Mouse (Mus musculus): Measurements from ENCODE around the gene Clk1. TPM values are rescaled to one million over a fixed set of nuclear protein-coding genes. Genes with fewer than 3 reads are reported as not detected.
A peak's percentile ranks its signal among the peaks of the same experiment; 100 is the strongest.
"Not testable (repeated sequence)": the region's sequence is repeated elsewhere in the genome, so short reads cannot be mapped to it uniquely, and the experiment has no call there.

The Clk1 gene
- polyA plus RNA-seq, 1 experiment from 2014 or later: 151 TPM

- no peak overlapping the region for H3K4me2 ChIP-seq (ENCODE audit: low read length)
- 88% methylated on average over 3 of the region's 3 CpGs for WGBS
- no peak overlapping the region for H3K4me3 ChIP-seq (ENCODE audit: low read length)
- peaks cover 19% of the 10 kb centered on the region for H3K4me1 ChIP-seq (ENCODE audit: control insufficient read depth, insufficient read depth, low read depth, low read length)
- ATAC-seq: no peak
- H3K9ac ChIP-seq (ENCODE audit: low read depth, low read length): no peak overlapping the region
- H3K27me3 ChIP-seq (replicated peaks; ENCODE audit: control insufficient read depth, insufficient read depth, low read length): no peaks in the 10 kb centered on the region
- H3K9me3 ChIP-seq (ENCODE audit: control insufficient read depth, low read length): no peaks in the 10 kb centered on the region
- no peak overlapping the region for H3K27ac ChIP-seq (ENCODE audit: low read depth, low read length)
- H3K36me3 ChIP-seq (ENCODE audit: control insufficient read depth, insufficient read depth, low read length): peaks cover 35% of the 10 kb centered on the region
Observed at GRCm38 (mm10) chr1:58395341-58395740, 28.5 kb downstream of the Clk1 start.

- H3K27me3 ChIP-seq (replicated peaks; ENCODE audit: control insufficient read depth, insufficient read depth, low read length): no peaks in the 10 kb centered on the region
- peak; percentile 64 for ATAC-seq
- no peaks in the 10 kb centered on the region for H3K9me3 ChIP-seq (ENCODE audit: control insufficient read depth, low read length)
- peaks cover 19% of the 10 kb centered on the region for H3K4me1 ChIP-seq (ENCODE audit: control insufficient read depth, insufficient read depth, low read depth, low read length)
- peak overlapping the region; percentile 81 for H3K4me2 ChIP-seq (ENCODE audit: low read length)
- H3K36me3 ChIP-seq (ENCODE audit: control insufficient read depth, insufficient read depth, low read length): peaks cover 25% of the 10 kb centered on the region
- peak overlapping the region; percentile 94 for H3K4me3 ChIP-seq (ENCODE audit: low read length)
- H3K27ac ChIP-seq (ENCODE audit: low read depth, low read length): peak overlapping the region; percentile 96
- 1% methylated on average over 51 of the region's 90 CpGs for WGBS
- peak overlapping the region; percentile 77 for H3K9ac ChIP-seq (ENCODE audit: low read depth, low read length)
Observed at GRCm38 (mm10) chr1:58393284-58394195, 30.3 kb downstream of the Clk1 start.

GRCm38 (mm10) chr1:58392652-58393283 is 31.1 kb downstream of the Clk1 start, which contains the start of gene Bzw1:
Bzw1 (plus strand) TSS chr1:58392898.
- WGBS: under 1% methylated on average over 45 of the region's 61 CpGs
- peak; percentile 98 for ATAC-seq

GRCm38 (mm10) chr1:58392268-58392651 is 31.6 kb downstream of the Clk1 start:
- Histone ChIP-seq H3K27me3 (replicated peaks; ENCODE audit: control insufficient read depth, insufficient read depth, low read length) (no peaks in the 10 kb centered on the region), H3K9ac (ENCODE audit: low read depth, low read length) (peak overlapping the region; percentile 77), H3K36me3 (ENCODE audit: control insufficient read depth, insufficient read depth, low read length) (peaks cover 15% of the 10 kb centered on the region; the same call in 1 of the 2 replicates), H3K9me3 (ENCODE audit: control insufficient read depth, low read length) (no peaks in the 10 kb centered on the region), H3K4me3 (ENCODE audit: low read length) (peak overlapping the region; percentile 94), H3K27ac (ENCODE audit: low read depth, low read length) (peak overlapping the region; percentile 96), H3K4me1 (ENCODE audit: control insufficient read depth, insufficient read depth, low read depth, low read length) (peaks cover 19% of the 10 kb centered on the region), H3K4me2 (ENCODE audit: low read length) (peak overlapping the region; percentile 87)
- no peak for ATAC-seq
- WGBS: 1% methylated on average over 16 of the region's 16 CpGs

More at GRCm38 (mm10) chr1:58392652-58393283, 31.1 kb downstream of the Clk1 start, which contains the start of gene Bzw1:
- Histone ChIP-seq H3K4me2 (ENCODE audit: low read length) (peak within 1 kb of the TSS; percentile 87), H3K9me3 (ENCODE audit: control insufficient read depth, low read length) (no peaks in the 10 kb centered on the region), H3K4me3 (ENCODE audit: low read length) (peak within 1 kb of the TSS; percentile 94), H3K27ac (ENCODE audit: low read depth, low read length) (peak within 1 kb of the TSS; percentile 96), H3K36me3 (ENCODE audit: control insufficient read depth, insufficient read depth, low read length) (peaks cover 18% of the 10 kb centered on the region), H3K4me1 (ENCODE audit: control insufficient read depth, insufficient read depth, low read depth, low read length) (peaks cover 19% of the 10 kb centered on the region), H3K9ac (ENCODE audit: low read depth, low read length) (peak within 1 kb of the TSS; percentile 77), H3K27me3 (replicated peaks; ENCODE audit: control insufficient read depth, insufficient read depth, low read length) (no peaks in the 10 kb centered on the region)

- Histone ChIP-seq H3K4me2 (ENCODE audit: low read length) (peak overlapping the region; percentile 87), H3K4me1 (ENCODE audit: control insufficient read depth, insufficient read depth, low read depth, low read length) (peaks cover 19% of the 10 kb centered on the region), H3K27me3 (replicated peaks; ENCODE audit: control insufficient read depth, insufficient read depth, low read length) (no peaks in the 10 kb centered on the region), H3K27ac (ENCODE audit: low read depth, low read length) (peak overlapping the region; percentile 96), H3K9ac (ENCODE audit: low read depth, low read length) (peak overlapping the region; percentile 77), H3K36me3 (ENCODE audit: control insufficient read depth, insufficient read depth, low read length) (peaks cover 11% of the 10 kb centered on the region; the same call in 1 of the 2 replicates), H3K4me3 (ENCODE audit: low read length) (peak overlapping the region; percentile 94), H3K9me3 (ENCODE audit: control insufficient read depth, low read length) (no peaks in the 10 kb centered on the region)
- ATAC-seq: no peak
- WGBS: 44% methylated on average over 19 of the region's 19 CpGs
Observed at GRCm38 (mm10) chr1:58391421-58392267, 32.2 kb downstream of the Clk1 start.

GRCm38 (mm10) chr1:58382586-58383281 is 41.1 kb downstream of the Clk1 start:
- no peak overlapping the region for H3K9ac ChIP-seq (ENCODE audit: low read depth, low read length)
- H3K4me2 ChIP-seq (ENCODE audit: low read length): no peak overlapping the region
- H3K4me1 ChIP-seq (ENCODE audit: control insufficient read depth, insufficient read depth, low read depth, low read length): no peaks in the 10 kb centered on the region
- H3K27ac ChIP-seq (ENCODE audit: low read depth, low read length): no peak overlapping the region
- no peaks in the 10 kb centered on the region for H3K36me3 ChIP-seq (ENCODE audit: control insufficient read depth, insufficient read depth, low read length)
- ATAC-seq: no peak
- no peaks in the 10 kb centered on the region for H3K9me3 ChIP-seq (ENCODE audit: control insufficient read depth, low read length)
- H3K4me3 ChIP-seq (ENCODE audit: low read length): no peak overlapping the region
- 74% methylated on average over 5 of the region's 5 CpGs for WGBS
- no peaks in the 10 kb centered on the region for H3K27me3 ChIP-seq (replicated peaks; ENCODE audit: control insufficient read depth, insufficient read depth, low read length)

- Histone ChIP-seq H3K4me2 (ENCODE audit: low read length) (no peak overlapping the region), H3K27me3 (replicated peaks; ENCODE audit: control insufficient read depth, insufficient read depth, low read length) (no peaks in the 10 kb centered on the region), H3K9me3 (ENCODE audit: control insufficient read depth, low read length) (no peaks in the 10 kb centered on the region), H3K9ac (ENCODE audit: low read depth, low read length) (no peak overlapping the region), H3K27ac (ENCODE audit: low read depth, low read length) (no peak overlapping the region), H3K4me3 (ENCODE audit: low read length) (no peak overlapping the region), H3K36me3 (ENCODE audit: control insufficient read depth, insufficient read depth, low read length) (no peaks in the 10 kb centered on the region), H3K4me1 (ENCODE audit: control insufficient read depth, insufficient read depth, low read depth, low read length) (no peaks in the 10 kb centered on the region)
- ATAC-seq: no peak
- 83% methylated on average over 3 of the region's 3 CpGs for WGBS
Observed at GRCm38 (mm10) chr1:58375574-58376147, 48.2 kb downstream of the Clk1 start.

- 82% methylated on average over 2 of the region's 2 CpGs for WGBS
- H3K36me3 ChIP-seq (ENCODE audit: control insufficient read depth, insufficient read depth, low read length); H3K4me3 ChIP-seq (ENCODE audit: low read length); H3K27me3 ChIP-seq (replicated peaks; ENCODE audit: control insufficient read depth, insufficient read depth, low read length); H3K4me2 ChIP-seq (ENCODE audit: low read length); ATAC-seq; H3K9me3 ChIP-seq (ENCODE audit: control insufficient read depth, low read length); H3K4me1 ChIP-seq (ENCODE audit: control insufficient read depth, insufficient read depth, low read depth, low read length); H3K9ac ChIP-seq (ENCODE audit: low read depth, low read length); H3K27ac ChIP-seq (ENCODE audit: low read depth, low read length): not testable (repeated sequence)
Observed at GRCm38 (mm10) chr1:58374266-58374665, 49.6 kb downstream of the Clk1 start.

Data from hindbrain, embryonic 16.5 days (tissue).